Mouse (Mus musculus) adrenal gland, postnatal 14 days (tissue): ENCODE data around the gene Pld6. TPM values are rescaled to one million over a fixed set of nuclear protein-coding genes. Genes with fewer than 3 reads are reported as not detected.

Experiments
- DNase-seq: peaks from one replicate; pipeline ENCODE4 v3.0.0; 2021; ENCODE audit warnings: mixed read lengths
- total RNA-seq: library from RNA; stranded (reverse); gene quantifications from 2 replicates; pipeline ENCODE4 v1.2.3, GENCODE M21; 2021

Pld6 gene
- total RNA-seq, 1 experiment from 2014 or later = 5.0 TPM

DNA sequence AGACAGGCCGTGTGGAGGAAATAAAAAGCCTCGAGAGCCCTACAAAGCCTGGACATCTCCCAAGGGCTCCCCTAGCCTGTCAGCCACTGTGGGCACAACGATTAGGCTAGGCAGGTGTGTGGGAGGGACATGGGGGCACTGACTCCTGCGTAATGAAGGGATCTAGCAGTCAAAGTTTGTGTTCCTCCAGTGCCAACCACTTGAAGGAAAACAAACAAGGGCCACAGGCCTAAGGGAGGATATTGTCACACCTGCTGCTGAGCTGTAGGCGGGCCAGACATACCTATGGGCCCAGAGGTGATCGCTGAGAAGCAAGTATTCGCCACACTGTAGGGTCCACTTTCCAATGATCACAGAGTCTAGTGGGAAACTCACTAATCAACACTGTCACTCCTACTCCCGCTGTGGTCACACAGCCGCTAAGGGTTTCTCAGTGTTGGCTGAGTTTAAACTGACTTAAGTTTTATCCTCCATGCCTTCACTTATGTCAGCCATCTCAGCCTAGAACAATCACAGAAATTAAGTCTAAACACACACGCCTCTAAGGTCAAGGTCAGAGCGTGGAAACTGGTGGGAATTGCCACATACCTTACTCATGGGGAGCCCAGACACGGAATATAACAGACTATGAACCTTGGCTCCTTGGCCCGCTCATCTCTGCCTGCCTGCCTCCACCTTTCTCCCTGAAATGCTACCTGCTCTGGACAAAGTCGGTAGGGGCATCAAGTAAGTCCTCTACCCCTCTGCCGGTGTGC is 824 bp downstream of the Pld6 start:
- peak; percentile 47 for DNase-seq

DNA sequence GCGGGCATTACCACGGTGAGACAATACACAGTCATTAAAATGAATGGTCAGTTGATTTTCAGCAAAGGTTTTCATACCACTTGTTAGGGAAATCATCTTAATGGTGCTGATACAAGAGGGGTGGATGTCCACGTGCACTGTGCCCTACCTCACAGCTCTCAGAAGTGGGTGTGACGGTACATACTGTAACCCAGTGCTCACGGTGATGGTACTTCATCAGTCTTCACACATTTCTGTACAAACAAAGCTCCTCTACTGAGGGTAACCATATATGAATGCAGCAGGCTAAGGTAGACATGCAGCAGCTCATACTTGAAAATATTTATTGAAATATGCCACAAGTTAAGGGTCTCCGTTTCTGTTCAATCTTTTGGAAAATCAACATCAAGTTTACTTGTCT is 3.9 kb downstream of the Pld6 start:
- no peak for DNase-seq

DNA sequence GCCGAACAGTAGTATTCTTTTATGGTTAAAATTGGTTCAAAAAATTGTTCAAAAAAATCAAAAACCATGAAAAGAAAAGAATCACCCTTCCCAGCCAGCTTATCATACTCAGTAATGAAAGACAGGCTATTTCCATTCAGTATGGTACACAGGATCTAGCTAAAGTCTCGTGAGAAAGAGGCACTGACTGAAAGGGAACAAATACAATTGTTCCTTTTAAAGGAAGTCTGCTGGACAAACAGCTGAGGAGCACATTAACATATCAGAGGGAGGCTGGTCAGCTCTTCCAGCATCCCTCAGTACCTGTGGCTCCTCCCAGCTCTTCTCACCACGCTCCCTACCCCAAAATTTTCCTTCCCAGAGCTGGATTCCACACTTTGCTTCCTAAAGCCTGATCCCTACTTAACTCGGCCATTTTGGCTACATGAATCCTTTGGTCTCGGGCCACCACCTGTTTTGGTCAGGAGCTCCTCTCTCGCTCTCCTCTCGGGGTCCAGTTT is 5.3 kb downstream of the Pld6 start:
- DNase-seq = no peak

DNA sequence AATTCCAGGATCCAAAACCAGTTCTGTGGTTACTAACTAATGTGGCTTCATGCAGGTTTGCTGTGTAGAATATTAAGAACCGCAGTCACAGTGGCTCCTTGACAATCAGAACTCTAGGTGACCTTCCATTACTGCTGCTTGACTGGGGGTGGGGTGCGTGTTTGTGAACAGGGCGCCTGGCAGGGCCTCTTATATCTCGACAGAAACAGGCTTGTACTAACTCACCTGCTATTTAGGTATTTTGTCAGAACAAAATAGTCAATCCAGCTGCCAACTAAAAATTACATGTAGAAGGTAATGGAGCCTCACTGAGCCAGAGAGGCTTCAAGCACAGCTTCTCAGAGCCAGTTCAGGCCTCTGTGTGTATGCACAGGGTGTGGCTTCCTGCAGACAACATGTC is 7.2 kb downstream of the Pld6 start:
- DNase-seq = no peak

DNA sequence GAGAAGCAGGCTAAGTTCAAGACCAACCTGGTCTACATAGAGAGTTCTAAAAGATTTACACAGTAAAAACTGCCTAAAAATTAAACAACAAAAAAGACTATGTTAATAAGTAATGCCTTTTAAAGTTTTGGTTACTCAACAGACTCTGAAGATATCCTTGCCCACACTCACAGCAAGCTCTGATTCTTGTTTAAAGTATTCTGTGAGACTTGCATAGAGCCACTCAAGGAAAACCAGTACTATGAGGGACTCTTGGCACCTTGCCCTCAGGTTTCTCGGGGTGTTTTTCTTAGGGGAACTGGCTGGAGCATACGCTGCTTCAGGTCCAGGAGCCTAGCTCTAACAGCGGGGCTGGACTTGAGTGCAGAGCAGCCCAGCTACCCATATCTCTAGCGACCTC is 8.0 kb downstream of the Pld6 start:
- DNase-seq = no peak

DNA sequence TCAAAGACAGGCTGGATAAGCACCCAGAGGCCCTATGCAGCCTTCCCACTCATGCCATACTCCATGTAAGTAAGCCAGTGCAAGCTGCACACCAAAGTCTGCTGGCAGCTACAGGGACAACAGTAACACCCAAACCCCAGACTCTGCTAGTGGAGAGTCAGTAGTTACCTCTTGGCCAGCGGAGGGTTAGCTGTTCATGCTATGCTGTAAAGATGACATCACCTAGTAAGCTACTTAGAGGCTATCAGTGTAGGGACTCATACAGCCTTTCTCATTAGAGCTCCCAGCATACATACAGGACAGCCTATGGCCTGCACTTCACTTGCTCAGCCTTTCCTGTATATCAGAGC is 8.6 kb downstream of the Pld6 start:
- no peak for DNase-seq

DNA sequence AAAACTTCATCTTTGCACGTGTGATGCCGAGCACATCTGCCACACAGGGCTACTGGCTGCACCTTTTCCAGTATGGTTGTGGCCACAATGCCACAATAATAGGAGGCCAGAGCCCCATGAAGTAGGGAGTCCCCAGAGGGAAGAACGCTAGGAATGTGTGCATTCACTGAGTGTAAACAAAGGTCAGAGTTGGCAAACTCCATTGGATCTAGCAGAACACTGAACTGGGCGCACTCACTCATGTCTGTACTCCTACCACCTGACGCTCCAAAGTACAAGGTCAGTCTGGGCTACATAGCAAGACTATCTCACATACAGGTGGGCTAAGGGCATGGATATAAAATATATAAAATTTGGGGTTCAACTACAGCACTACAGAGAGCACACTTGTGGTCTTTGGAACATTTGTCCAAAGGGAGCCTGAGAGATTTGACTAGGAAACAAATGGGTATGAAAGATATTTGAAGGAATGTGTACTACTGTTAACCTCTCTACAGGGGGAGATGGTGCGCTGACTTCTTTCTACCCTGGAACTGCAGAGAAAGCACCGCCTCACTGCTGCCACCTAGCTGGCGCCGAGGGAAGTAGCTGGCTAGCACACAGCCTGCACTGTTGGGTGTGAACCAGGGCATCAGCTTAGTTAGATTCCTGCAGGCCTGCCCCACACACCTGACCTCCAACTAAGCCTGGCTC is 9.1 kb downstream of the Pld6 start:
- peak; percentile 90 for DNase-seq

DNA sequence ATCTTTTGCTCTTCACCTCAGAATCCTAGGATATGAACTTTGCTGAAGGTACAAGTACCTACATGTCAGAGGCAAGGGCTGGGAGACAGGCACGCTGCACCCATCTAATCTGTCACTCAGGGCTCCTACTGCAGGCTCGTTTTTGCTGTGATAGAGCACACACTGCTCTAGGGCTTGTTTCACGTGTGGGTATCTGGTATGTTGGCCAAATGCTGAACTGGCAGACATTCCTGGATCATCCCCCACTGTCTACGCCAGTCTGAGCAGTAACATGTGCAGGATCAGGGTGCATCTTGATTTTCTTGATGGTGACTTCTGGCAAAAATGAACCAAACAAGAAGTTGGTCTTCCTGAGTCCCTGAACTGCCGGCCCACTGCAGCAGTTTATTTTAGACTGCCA is 10.2 kb downstream of the Pld6 start:
- DNase-seq = no peak

DNA sequence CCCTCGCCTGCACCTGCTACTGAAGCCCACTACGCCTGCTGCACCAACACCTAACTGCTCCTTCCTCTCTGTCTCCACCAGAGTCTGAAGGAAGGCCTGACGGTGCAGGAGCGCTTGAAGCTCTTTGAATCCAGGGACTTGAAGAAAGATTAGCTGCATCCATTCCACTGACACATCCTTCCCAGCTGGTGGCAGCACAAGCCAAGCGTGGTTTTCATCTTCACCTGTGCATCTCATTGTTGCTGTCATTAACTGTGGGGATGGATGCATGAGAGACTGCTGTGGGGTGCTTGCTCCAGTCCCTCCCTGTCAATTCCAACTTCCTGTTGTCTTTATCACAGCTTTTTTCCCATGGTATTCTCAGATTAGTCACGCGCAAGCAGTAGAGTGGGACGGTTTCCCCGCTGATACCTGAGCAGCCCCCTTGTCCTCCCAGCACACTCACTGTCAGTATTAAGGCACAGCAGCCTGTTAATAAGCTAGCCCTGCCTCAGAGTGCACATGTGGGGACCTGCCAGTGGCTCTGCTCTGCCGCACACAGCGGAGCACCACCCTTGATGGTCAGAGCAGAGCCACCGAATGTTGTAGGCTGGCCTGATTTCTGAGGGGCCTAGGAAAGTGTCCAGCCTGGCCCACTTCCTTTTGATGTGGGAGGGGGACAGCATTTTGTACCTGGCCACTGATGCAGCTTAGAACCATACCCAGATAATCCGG is 11.9 kb downstream of the Pld6 start:
- no peak for DNase-seq

DNA sequence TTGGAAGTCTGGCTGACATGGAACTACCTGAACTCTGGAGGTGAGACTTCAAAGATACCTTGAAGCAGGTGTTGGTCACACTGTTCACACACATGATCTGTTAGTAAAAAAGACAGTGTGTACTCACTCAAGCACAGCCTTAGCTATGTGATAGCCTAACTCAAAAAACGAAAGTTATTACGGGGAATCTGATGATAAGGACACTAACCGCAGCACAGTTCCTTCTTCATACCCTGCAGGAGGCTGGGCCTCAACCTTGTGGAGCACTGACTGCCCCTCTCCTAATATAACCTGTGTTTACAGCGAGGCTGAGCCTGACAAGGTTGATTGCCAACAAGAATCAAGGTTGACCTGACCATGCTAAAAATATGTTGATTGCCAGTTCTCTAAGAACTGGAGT is 12.9 kb downstream of the Pld6 start:
- no peak for DNase-seq

DNA sequence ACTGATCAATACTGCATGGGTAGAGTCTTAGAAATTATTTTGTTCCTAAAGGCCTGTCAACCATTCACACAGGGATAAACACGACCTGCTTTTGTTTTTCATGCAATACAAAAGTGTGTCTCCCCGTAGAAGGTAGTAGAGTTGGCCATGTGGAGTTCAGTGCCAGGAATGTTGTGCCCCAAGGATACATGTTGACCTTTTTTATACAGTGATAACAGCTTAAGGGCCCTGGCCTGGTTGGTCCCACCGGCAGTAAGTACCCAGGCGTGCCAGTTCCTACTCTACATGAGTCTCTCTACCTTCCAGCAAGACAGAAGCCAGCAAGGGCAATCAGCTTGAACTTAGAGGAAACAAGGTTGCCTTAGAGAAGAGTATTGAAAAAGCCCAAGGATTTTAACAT is 14.5 kb downstream of the Pld6 start:
- DNase-seq = peak; percentile 36

DNA sequence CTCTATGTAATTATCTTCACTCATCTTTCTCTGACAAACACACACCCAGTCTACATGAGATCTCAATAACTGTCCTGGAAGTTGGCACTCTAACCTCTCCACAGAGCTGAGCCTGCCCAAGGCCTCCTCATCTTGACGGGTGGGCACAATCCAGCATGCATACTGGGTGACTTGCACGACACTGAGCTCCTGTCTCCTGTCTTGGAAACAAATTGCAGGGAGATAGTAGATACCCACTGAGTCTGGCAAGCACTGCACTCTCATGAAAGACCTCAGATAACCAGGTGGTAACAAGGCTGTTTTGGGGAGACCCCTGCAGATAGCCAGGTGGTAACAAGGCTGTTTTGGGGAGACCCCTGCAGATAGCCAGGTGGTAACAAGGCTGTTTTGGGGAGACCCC is 15.2 kb downstream of the Pld6 start:
- DNase-seq = no peak

DNA sequence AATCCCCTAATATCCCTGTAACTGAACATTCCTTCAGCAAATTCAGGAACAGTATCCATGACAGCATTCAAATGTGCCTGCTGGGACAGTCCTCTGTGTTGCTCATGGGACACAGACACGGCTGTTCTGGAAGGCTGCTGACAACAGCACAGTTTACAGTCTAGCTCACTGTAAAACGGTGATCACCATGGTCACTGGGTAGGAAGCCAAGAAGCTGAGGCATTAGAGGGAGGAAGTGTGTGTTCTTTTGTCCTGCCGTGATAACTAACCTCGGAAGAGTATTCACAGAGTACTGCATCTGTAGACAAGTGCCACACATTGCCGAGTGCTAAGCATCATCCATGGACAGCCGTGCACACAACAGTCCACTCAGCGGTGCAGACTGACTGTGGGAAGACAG is 16.7 kb downstream of the Pld6 start:
- no peak for DNase-seq

DNA sequence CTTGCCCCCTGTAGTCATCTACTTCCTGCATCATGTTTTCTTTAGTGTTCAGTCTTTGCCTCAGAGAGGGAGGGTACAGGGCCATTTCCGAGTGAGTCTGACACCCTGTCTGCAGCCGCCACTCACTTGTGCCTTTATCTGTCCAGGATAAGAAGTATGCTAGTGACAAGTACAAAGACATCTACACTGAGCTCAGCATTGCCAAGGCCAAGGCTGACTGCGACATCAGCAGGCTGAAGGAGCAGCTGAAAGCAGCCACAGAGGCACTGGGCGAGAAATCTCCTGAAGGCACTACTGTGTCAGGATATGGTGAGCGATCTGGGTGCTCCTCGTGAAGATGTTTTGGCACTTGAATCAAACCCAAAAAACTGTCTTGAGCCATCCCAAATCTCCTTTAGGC is 17.7 kb downstream of the Pld6 start:
- DNase-seq = peak; percentile 48

DNA sequence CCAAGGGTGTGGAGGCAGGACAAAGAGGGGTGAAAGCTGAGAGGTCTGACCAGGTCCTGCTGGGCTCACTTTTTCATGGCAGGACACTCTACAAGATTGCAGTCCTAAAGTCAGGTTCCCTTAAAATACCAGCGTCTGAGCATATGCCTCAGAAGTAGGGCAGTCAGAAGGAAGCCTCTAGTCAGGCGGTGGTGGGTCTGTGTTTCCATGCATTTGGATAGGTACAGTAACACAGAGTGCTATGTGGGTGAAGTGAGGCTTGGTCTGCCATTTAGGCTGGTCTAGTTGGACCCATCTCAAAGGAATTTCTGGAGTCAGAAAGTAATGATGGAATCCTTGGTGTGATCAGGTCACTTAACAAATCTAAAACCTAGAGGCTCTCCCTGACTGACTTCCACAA is 18.1 kb downstream of the Pld6 start:
- DNase-seq = no peak

DNA sequence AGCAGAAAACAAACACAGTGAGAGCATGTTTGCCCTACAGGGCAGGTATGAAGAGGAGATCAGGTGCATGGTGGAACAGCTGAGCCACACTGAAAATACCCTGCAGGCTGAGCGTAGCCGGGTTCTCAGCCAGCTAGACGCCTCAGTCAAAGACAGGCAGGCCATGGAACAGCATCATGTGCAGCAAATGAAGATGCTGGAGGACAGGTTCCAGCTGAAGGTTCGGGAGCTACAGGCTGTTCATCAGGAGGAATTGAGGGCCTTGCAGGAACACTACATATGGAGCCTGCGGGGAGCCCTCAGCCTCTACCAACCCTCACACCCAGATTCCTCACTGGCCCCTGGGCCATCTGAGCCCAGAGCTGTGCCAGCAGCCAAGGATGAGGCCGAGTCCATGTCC is 26.6 kb downstream of the Pld6 start:
- no peak for DNase-seq

DNA sequence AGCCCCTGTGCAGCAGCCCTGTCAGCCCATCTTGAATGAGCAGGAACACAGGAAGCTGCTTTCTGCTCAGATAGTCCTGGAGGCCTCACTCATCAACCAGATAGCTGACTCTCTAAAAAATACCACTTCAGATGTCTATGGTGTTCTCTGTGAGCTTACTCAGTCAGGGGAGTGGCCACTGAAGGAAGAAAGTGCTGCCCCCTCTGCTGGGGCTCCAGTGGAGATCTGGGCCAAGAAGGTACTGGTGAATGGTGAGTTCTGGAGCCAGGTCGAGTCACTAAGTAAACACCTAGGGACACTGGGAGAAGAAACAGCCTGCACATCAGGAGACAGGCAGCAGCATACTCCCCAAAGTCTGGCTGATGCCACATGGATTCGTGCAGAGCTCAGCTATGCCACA is 27.8 kb downstream of the Pld6 start:
- no peak for DNase-seq

DNA sequence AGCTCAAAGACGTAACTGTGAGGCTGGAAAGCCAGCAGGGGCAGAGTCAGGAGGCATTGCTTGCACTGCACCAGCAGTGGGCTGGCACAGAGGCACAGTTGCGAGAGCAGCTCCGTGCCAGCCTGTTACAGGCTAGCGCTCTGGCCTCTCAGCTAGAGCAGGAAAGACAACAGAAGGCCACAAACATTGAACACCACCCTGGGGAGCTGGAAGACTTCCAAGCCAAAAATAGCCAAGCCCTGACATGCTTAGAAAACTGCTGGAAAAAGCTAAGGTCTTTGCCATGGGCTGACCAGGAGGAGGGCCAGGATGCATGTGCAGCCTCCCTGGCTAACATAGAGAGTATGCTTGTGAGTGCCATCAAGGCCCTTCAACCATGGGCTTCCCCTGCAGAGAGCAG is 28.3 kb downstream of the Pld6 start:
- peak; percentile 85 for DNase-seq

DNA sequence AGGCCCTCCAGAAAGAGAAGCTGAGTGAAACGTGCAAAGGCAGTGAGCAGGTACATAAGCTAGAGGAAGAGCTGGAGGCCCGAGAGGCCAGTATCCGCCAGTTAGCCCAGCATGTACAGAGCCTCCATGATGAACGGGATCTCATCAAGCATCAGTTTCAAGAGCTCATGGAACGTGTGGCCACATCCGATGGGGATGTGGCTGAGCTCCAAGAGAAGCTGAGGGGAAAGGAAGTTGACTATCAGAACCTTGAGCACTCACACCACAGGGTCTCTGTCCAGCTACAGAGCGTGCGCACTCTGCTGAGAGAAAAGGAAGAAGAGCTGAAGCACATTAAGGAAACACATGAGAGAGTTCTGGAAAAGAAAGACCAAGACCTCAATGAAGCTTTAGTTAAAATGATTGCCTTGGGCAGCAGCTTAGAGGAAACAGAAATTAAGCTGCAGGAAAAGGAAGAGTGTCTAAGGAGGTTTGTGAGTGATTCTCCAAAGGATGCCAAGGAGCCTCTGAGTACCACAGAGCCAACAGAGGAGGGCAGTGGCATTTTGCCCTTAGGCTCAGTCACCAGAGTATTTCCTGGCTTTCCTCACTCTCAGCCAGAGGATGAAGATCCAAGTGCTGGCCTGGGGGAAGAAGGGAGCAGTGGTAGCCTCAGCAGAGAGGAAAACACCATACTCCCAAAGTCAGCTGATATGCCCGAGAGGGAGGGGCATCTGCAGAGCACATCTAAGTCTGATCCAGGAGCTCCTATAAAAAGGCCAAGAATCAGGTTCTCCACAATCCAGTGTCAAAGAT is 29.1 kb downstream of the Pld6 start:
- peak; percentile 42 for DNase-seq

DNA sequence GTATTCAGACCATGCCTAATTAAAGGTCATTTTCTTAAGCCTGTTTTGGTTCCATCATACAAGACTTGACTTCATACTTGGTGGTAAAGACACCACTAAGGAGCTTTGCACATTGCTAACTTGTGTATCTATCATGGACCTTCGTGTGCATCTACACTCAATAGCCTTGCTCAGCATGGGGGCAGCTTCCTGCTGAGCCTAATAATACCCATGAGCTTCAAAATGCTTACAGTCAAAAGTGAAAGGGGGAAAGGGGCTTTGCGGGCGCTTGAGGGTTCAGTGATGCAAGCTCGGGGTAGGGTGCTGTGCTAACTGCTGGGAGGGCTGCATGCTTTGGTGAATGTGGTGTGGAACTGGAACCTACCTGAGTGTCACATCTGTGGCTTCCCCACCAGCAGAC is 31.1 kb downstream of the Pld6 start:
- no peak for DNase-seq

DNA sequence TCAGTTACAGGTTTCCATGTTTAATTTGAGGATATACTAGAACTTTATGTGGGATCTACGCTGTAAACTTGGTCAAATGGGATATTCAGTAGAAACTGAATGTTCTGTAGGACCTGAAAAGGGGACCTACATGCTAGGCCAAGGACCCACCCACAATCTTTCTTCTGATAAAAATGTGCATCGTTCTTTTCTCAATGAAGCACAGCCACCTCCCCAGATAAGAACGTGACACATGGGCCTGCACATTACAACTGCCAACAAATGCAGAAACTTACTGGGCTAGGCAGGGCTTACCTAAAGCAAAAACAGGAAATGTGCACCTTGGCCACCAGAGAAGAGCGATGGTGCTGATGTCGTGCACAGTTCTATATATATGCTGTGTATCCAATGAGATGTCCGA is 32.9 kb downstream of the Pld6 start:
- no peak for DNase-seq

DNA sequence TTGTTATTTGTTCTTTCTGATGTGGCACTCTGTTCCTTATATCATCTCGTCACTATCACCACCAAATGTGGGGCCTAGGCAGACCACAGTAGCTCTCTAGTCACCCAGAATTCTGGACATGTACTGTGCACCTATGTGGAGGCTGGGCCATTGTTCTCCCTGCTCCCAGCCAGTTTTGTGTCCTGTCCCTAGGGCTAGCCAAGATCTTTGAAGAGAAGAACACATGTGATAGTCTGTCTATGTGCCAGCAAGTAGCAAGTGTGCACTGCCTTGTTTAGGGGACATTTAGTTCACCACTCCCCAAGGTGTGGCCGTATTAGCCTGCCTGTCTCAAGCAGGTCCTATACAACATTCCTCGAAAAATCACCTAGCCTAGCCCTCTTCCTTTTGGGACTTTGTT is 38.4 kb downstream of the Pld6 start:
- DNase-seq = no peak

DNA sequence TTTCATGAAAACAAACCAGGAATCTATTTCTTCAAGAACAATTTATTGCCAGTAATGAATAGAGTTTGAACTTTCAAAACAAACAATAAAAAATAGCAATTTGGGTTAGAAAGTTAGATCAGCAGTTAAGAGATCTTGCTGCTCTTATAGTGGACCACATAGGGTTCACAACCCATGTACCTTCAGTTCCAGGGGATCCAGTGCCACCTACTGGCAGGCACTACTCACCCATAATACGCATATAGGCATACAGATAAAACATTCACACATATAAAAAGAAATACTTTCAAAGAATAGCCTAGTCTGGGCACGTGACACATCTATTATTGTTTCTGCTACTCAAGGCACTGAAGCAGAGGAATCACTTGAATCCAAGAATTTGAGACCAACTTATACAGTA is 40.8 kb downstream of the Pld6 start:
- DNase-seq = peak; percentile 72
